Mouse (Mus musculus) liver, adult 2 months (tissue): ENCODE results near the gene Nudt3. TPM values are rescaled to one million over a fixed set of nuclear protein-coding genes. Genes with fewer than 3 reads are reported as not detected.

ENCODE experiments used
- DNase-seq: peaks from one replicate; pipeline ENCODE4 v3.0.0-alpha.2; 2011; ENCODE audit warnings: low read depth, low spot score; ENCODE audit errors: extremely low read depth
- H3K27ac ChIP-seq: fragments of 200-500 bp; replicated peaks from 2 replicates; pipeline ENCODE4 v1.5.1; 2012; ENCODE audit warnings: low read depth, mild to moderate bottlenecking, control low read depth, inconsistent platforms, low read length; ENCODE audit not compliant: insufficient read depth
- H3K27me3 ChIP-seq: fragments of 200-500 bp; 2 replicates; pipeline ENCODE4 v1.6.1; 2012; ENCODE audit warnings: mild to moderate bottlenecking, moderate library complexity, low read length, inconsistent platforms; ENCODE audit not compliant: control insufficient read depth, insufficient read depth
- H3K36me3 ChIP-seq: fragments of 200-500 bp; 2 replicates; pipeline ENCODE4 v1.6.1; 2012; ENCODE audit warnings: low read length, inconsistent platforms; ENCODE audit not compliant: control insufficient read depth, insufficient read depth
- H3K4me1 ChIP-seq: fragments of 200-500 bp; 2 replicates; pipeline ENCODE4 v1.6.1; 2011; ENCODE audit warnings: low read length; ENCODE audit not compliant: control insufficient read depth, insufficient read depth
- H3K4me3 ChIP-seq: fragments of 200-500 bp; 2 replicates; pipeline ENCODE4 v1.5.1; 2011; ENCODE audit warnings: low read depth, mild to moderate bottlenecking, control low read depth, low read length, moderate library complexity; ENCODE audit not compliant: insufficient read depth
- H3K79me2 ChIP-seq: fragments of 200-500 bp; 2 replicates; pipeline ENCODE4 v1.6.1; 2012; ENCODE audit warnings: inconsistent platforms, mild to moderate bottlenecking, low read length, moderate library complexity; ENCODE audit not compliant: control insufficient read depth, insufficient read depth
- H3K9ac ChIP-seq: fragments of 200-500 bp; 2 replicates; pipeline ENCODE4 v1.6.1; 2012; ENCODE audit warnings: low read depth, mild to moderate bottlenecking, control low read depth, inconsistent platforms, low read length
- CTCF ChIP-seq: fragments of 200-500 bp; IDR thresholded peaks from 2 replicates; pipeline ENCODE4 v1.5.1; 2011; ENCODE audit warnings: low read depth, low read length, control low read depth
- POLR2A ChIP-seq: fragments of 200-500 bp; IDR thresholded peaks from 2 replicates; pipeline ENCODE4 v1.6.1; 2011; ENCODE audit warnings: low read length, control low read depth; ENCODE audit not compliant: insufficient read depth; ENCODE audit errors: extremely low read depth
- WGBS: fragments of 180-500 bp; shearing (Covaris S2); methylation state at CpG from one replicate; pipeline ENCODE4 v1.1.7; 2018; 5-methylcytosine and 5-hydroxymethylcytosine counted together
- polyA plus RNA-seq: library from polyadenylated mRNA; depleted of rRNA; stranded (reverse); fragments of >200 nt; gene quantifications from 2 replicates; pipeline ENCODE4 v1.2.3, GENCODE M21; 2012
- total RNA-seq: library from RNA; depleted of rRNA; stranded (reverse); fragments of >200 nt; gene quantifications from 2 replicates; pipeline ENCODE4 v1.2.3, GENCODE M21; 2014

The Nudt3 gene
- total and polyA plus RNA-seq, 2 experiments, result 19.5 to 25.5 TPM

GRCm38 (mm10) chr17:27564391-27565162 is 58.7 kb downstream of the Nudt3 start:
- no peaks in the 10 kb centered on the region for H3K36me3 ChIP-seq
- 32% methylated on average over 20 of the region's 20 CpGs for WGBS
- no peaks in the 10 kb centered on the region for H3K27me3 ChIP-seq
- peaks cover 5% of the 10 kb centered on the region; the same call in 1 of the 2 replicates for H3K4me1 ChIP-seq
- DNase-seq, result no peak
- H3K27ac ChIP-seq, result no peak overlapping the region
- H3K4me3 ChIP-seq, result peak overlapping the region; percentile 70
- no peaks in the 10 kb centered on the region for H3K79me2 ChIP-seq
- no peak overlapping the region; the same call in 1 of the 2 replicates for H3K9ac ChIP-seq
- no peak for TF ChIP-seq POLR2A
- no peak for TF ChIP-seq CTCF

GRCm38 (mm10) chr17:27563771-27564244 is 59.5 kb downstream of the Nudt3 start:
- Histone ChIP-seq H3K4me3 (no peak overlapping the region), H3K27ac (no peak overlapping the region), H3K9ac (no peak overlapping the region), H3K79me2 (no peaks in the 10 kb centered on the region), H3K27me3 (no peaks in the 10 kb centered on the region), H3K36me3 (no peaks in the 10 kb centered on the region), H3K4me1 (peaks cover 5% of the 10 kb centered on the region; the same call in 1 of the 2 replicates)
- 69% methylated on average over 7 of the region's 7 CpGs for WGBS
- DNase-seq, result peak; percentile 23
- TF ChIP-seq POLR2A (no peak), CTCF (no peak)

- Histone ChIP-seq H3K27ac (no peak overlapping the region), H3K36me3 (no peaks in the 10 kb centered on the region), H3K79me2 (0 out of 2 replicates have a peak, but pooled peaks cover 6% of the 10 kb centered on the region), H3K27me3 (no peaks in the 10 kb centered on the region), H3K4me1 (peaks cover 5% of the 10 kb centered on the region; the same call in 1 of the 2 replicates), H3K9ac (no peak overlapping the region), H3K4me3 (no peak overlapping the region)
- 76% methylated on average over 11 of the region's 11 CpGs for WGBS
- DNase-seq, result no peak
- TF ChIP-seq CTCF (no peak), POLR2A (no peak)
These were observed 61.3 kb downstream of the Nudt3 start for GRCm38 (mm10) chr17:27561809-27562526.

GRCm38 (mm10) chr17:27560926-27561480 is 62.3 kb downstream of the Nudt3 start:
- WGBS, result 86% methylated on average over 13 of the region's 13 CpGs

GRCm38 (mm10) chr17:27559596-27559995 is 63.7 kb downstream of the Nudt3 start:
- H3K4me1 ChIP-seq, result no peaks in the 10 kb centered on the region; the same call in 1 of the 2 replicates
- 0 out of 2 replicates have a peak, but pooled peaks cover 6% of the 10 kb centered on the region for H3K79me2 ChIP-seq
- no peak for TF ChIP-seq POLR2A
- no peak for TF ChIP-seq CTCF
- WGBS, result 88% methylated on average over 12 of the region's 12 CpGs
- no peak for DNase-seq
- no peaks in the 10 kb centered on the region for H3K36me3 ChIP-seq
- no peak overlapping the region for H3K4me3 ChIP-seq
- no peak overlapping the region for H3K27ac ChIP-seq
- no peak overlapping the region for H3K9ac ChIP-seq
- no peaks in the 10 kb centered on the region for H3K27me3 ChIP-seq

More at GRCm38 (mm10) chr17:27560926-27561480, 62.3 kb downstream of the Nudt3 start:
- no peaks in the 10 kb centered on the region for H3K27me3 ChIP-seq
- no peak overlapping the region for H3K27ac ChIP-seq
- H3K4me1 ChIP-seq, result peaks cover 5% of the 10 kb centered on the region; the same call in 1 of the 2 replicates
- no peak overlapping the region for H3K4me3 ChIP-seq
- TF ChIP-seq POLR2A (no peak), CTCF (no peak)
- no peaks in the 10 kb centered on the region for H3K36me3 ChIP-seq
- no peak overlapping the region for H3K9ac ChIP-seq
- DNase-seq, result no peak
- H3K79me2 ChIP-seq, result 0 out of 2 replicates have a peak, but pooled peaks cover 6% of the 10 kb centered on the region
